Mouse (Mus musculus) lung, embryonic 15.5 days (tissue): ENCODE data around the gene Tmem117. TPM values are rescaled to one million over a fixed set of nuclear protein-coding genes. Genes with fewer than 3 reads are reported as not detected.

Experiments used
- ATAC-seq: fragments of 200-750 bp; cut with Nextera tagmentation; 2 replicates; pipeline ENCODE4 v1.8.0; 2017; ENCODE audit warnings: moderate number of reproducible peaks, borderline replicate concordance; ENCODE audit not compliant: low FRiP score, low TSS enrichment; ENCODE audit errors: extremely low read depth
- H3K27ac ChIP-seq: fragments of 300-500 bp; sonication (generic); 2 replicates; pipeline ENCODE4 v1.5.1; 2015; ENCODE audit warnings: moderate library complexity, mild to moderate bottlenecking, inconsistent platforms
- H3K27me3 ChIP-seq: fragments of 300-500 bp; sonication (generic); 2 replicates; pipeline ENCODE4 v1.6.1; 2015; ENCODE audit warnings: inconsistent platforms
- H3K36me3 ChIP-seq: fragments of 300-500 bp; sonication (generic); 2 replicates; pipeline ENCODE4 v1.6.1; 2015; ENCODE audit warnings: inconsistent platforms
- H3K4me1 ChIP-seq: fragments of 300-500 bp; sonication (generic); 2 replicates; pipeline ENCODE4 v1.6.1; 2015; ENCODE audit warnings: inconsistent platforms
- H3K4me2 ChIP-seq: fragments of 300-500 bp; sonication (generic); 2 replicates; pipeline ENCODE4 v1.6.1; 2015; ENCODE audit warnings: inconsistent platforms, mild to moderate bottlenecking, moderate library complexity
- H3K4me3 ChIP-seq: fragments of 300-500 bp; sonication (generic); 2 replicates; pipeline ENCODE4 v1.5.1; 2015; ENCODE audit warnings: mild to moderate bottlenecking, inconsistent platforms
- H3K9ac ChIP-seq: fragments of 300-500 bp; sonication (generic); 2 replicates; pipeline ENCODE4 v1.6.1; 2015; ENCODE audit warnings: inconsistent platforms
- H3K9me3 ChIP-seq: fragments of 300-500 bp; sonication (generic); 2 replicates; pipeline ENCODE4 v1.6.1; 2016; ENCODE audit warnings: inconsistent platforms
- WGBS: fragments of 180-500 bp; shearing (Covaris S2); methylation state at CpG from one replicate; pipeline ENCODE4 v1.1.7; 2015; 5-methylcytosine and 5-hydroxymethylcytosine counted together
- polyA plus RNA-seq: library from polyadenylated mRNA; unstranded; fragments of >200 nt; fragmentation: Nextera tagmentation; extraction: Ambion mirVana; gene quantifications from 2 replicates; pipeline ENCODE4 v1.2.1, GENCODE M21; 2015

The Tmem117 gene
- polyA plus RNA-seq, result 3.7 and 3.8 TPM in 2 replicates

DNA sequence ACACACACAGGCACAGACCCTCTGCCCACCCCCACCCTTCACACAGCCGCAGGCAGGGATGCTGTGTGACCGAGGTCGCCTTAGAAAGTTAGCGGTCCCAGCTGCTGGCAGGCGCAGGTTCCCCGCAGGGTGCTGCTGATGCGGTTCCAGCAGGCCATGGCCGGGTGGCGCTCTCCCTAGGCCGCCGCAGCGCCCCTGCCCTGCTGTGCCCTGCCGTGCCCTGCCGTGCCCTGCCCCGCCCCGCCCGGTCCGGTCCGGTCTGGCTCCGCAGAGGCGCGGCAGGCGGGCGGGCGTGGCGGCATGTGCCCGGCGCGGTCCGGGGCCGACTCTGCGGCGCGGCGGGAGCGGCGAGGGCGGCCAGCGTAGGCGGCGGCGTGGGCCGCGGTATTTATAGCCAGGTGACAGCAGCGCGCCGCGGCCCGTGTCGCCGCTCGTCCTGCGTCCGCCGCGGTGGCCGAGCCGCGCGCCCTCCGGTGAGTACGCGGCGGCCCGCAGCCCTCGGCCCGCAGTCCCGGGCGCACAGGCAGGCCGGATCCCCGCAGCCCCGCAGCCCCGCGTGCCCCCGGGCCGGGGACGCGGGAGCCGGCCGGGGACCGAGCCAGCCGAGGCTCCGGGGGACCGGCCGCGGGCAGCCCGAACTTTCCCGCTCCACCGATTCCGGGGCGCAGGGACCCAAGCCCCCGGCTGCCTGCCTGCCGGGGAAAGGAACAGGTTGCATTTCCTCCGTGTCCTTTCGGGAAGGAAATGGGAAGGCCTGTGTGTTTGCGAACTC, at the start of gene Tmem117:
Gene Tmem117 (plus strand): TSS at position 403 of the 772 bp plus-strand sequence.
- no peaks in the 10 kb centered on the region for H3K36me3 ChIP-seq
- H3K27me3 ChIP-seq, result peaks cover 27% of the 10 kb centered on the region
- WGBS, result under 1% methylated on average over 67 of the region's 96 CpGs
- H3K9me3 ChIP-seq, result no peaks in the 10 kb centered on the region
- no peaks in the 10 kb centered on the region for H3K4me1 ChIP-seq
- peak within 1 kb of the TSS; percentile 94 for H3K4me2 ChIP-seq
- peak within 1 kb of the TSS; percentile 41 for H3K9ac ChIP-seq
- ATAC-seq, result peak; percentile 81
- peak within 1 kb of the TSS; percentile 53 for H3K4me3 ChIP-seq
- H3K27ac ChIP-seq, result no peak within 1 kb of the TSS

DNA sequence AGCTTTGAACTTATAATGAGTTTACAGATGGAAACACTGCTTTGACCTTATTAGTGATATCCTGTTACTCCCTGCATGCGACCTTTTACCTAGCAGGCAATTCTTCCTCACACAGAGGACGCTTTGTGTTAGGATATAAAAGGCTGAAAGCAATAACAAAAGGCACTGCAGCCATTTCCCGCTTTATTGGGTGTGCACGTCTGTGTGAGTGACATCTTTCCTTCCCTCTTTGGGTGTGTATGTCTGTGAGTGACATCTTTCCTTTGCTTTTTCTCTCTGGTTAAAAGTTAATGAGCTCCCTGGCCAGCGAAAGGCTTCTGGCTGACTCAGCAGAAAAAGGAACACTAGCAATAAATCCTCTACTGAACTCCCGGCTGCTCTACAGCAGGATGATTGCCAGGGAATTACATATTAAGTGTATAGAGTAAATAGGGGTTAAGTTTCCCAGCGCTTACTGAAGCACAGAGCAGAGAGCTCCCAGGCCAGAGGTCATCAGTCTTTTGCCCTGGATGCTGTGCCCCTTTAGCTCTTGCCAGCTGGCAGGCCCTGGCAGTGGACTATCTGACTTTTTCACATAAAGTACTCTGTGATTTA, 46.9 kb upstream of the Tmem117 start:
- H3K9me3 ChIP-seq, result no peaks in the 10 kb centered on the region
- WGBS, result 63% methylated on average over 7 of the region's 7 CpGs
- H3K36me3 ChIP-seq, result peaks cover 67% of the 10 kb centered on the region
- H3K4me2 ChIP-seq, result no peak overlapping the region
- ATAC-seq, result no peak
- H3K4me3 ChIP-seq, result no peak overlapping the region
- H3K9ac ChIP-seq, result no peak overlapping the region
- H3K27me3 ChIP-seq, result no peaks in the 10 kb centered on the region
- H3K27ac ChIP-seq, result no peak overlapping the region
- no peaks in the 10 kb centered on the region for H3K4me1 ChIP-seq

- Histone ChIP-seq H3K36me3 (peaks cover 67% of the 10 kb centered on the region), H3K9ac (no peak overlapping the region), H3K27me3 (no peaks in the 10 kb centered on the region), H3K27ac (no peak overlapping the region), H3K4me2 (no peak overlapping the region), H3K4me3 (no peak overlapping the region), H3K9me3 (no peaks in the 10 kb centered on the region), H3K4me1 (peaks cover 4% of the 10 kb centered on the region; the same call in 1 of the 2 replicates)
- WGBS, result 88% methylated on average over 10 of the region's 10 CpGs
- ATAC-seq, result no peak
Observed at GRCm38 (mm10) chr15:94583153-94583552, 45.9 kb upstream of the Tmem117 start.

DNA sequence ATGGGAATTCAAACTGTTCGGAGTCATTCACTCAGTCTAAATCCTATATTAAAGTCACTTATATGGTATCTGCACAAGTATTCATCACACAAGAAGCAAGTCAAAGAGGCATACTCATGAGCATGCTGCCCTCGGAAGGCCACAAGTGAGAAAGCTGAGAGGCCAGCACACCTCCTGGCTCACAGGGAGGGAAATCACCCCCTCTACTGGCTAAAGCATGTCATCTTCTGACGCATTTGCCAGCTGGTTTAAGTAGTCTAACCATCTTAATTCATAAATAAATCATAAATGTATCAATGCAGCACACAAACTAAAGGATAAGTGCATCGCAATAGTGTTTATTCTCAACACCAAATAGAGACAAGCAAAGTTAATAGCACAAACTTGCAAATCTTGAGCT, 44.3 kb upstream of the Tmem117 start:
- Histone ChIP-seq H3K4me3 (no peak overlapping the region), H3K9ac (no peak overlapping the region), H3K36me3 (peaks cover 61% of the 10 kb centered on the region), H3K4me2 (no peak overlapping the region), H3K27ac (no peak overlapping the region), H3K4me1 (peaks cover 11% of the 10 kb centered on the region; the same call in 1 of the 2 replicates), H3K27me3 (no peaks in the 10 kb centered on the region), H3K9me3 (no peaks in the 10 kb centered on the region)
- 79% methylated on average over 4 of the region's 4 CpGs for WGBS
- ATAC-seq, result no peak

DNA sequence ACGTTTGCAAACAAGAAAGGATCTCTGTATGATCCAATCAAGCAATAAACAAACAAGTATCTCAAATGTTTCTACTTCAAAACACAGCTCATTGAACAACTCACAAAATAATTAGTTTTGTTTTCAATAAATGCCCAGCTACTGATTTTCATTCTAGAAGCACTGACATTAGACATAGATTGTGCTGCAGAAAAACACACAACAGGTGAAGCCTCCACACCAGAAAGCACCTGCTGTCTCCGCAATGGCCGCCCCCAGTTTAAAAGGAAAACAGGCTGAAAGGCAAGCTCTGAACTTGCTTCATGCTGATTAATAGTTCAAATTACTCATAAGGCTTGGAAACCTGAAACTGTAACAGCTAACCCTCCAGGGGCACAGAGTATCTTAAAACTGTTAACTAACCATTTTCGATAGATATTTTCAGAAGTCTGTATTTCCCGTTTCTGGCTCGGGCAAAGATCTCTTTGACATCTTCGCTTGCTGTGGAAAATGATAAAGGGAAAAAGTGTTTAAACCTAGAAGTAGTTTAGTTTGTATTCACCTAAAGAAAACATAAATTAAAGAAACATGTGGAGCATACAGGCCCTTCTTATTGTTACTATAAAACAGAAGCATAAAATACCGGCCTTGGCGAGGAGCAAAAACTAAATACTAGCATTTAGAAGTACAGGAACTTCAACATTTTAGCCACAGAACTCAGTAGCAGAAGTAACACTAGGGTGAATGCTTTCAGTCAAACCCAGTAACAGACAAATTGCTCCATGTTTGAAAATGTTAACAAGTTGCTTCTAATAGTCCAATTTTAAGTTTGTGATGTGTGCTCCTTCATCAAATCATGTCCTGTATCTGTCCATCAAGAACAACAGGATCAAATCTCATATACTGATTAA, 41.0 kb upstream of the Tmem117 start:
- Histone ChIP-seq H3K9me3 (no peaks in the 10 kb centered on the region), H3K4me2 (peak overlapping the region; percentile 73), H3K27me3 (no peaks in the 10 kb centered on the region), H3K36me3 (peaks cover 30% of the 10 kb centered on the region), H3K4me3 (peak overlapping the region; percentile 75; the same call in 1 of the 2 replicates), H3K9ac (no peak overlapping the region; the same call in 1 of the 2 replicates), H3K27ac (no peak overlapping the region), H3K4me1 (peaks cover 11% of the 10 kb centered on the region; the same call in 1 of the 2 replicates)
- no peak for ATAC-seq
- 82% methylated on average over 9 of the region's 9 CpGs for WGBS

DNA sequence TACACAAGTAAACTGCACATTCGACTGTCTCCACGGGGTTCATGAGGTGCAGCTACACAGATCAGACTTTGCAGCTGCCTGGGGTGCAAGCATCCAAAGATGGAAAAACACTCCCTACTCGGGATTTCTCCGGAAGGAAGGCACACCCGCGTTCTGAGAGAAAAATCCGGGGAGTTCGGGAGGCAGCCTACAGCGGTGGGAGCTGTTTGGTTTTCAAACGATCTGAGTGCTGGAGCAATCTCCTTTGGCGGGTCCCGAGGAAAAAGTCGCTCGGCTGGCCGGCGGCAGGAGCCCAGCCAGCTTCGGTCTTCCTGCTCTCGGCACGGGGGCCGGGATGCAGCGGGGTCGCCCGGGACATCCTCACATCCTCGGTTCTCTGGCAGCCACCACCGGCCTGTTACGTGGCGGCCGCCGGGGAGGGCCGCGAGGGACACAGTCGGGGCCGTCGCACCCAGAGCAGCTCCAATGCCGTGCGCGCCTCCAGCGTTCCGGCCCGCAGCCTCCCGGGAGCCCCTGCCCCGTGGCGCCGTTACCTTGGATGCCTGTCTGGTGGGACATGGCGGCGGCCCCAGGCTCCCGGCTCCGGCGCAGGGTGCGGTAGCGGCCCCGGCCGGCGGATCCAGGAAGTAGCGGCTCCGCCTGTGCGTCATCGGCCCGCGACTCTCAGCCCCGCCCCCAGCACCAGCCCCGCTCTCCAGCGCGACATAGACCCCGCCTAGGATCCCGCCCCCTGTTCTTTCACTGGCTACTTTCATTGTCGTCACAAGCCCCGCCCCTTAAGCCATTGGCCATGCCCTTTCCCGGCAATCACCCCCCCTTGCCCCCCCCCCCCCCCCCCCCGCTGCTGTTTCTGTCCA, 39.6 kb upstream of the Tmem117 start, which contains the start of gene Twf1:
Gene Twf1 (minus strand): TSS at position 671 of the 857 bp plus-strand sequence.
- peak within 1 kb of the TSS; percentile 87 for H3K9ac ChIP-seq
- H3K27ac ChIP-seq, result peak within 1 kb of the TSS; percentile 38
- under 1% methylated on average over 62 of the region's 70 CpGs for WGBS
- H3K36me3 ChIP-seq, result peaks cover 16% of the 10 kb centered on the region
- peak within 1 kb of the TSS; percentile 73 for H3K4me2 ChIP-seq
- H3K27me3 ChIP-seq, result no peaks in the 10 kb centered on the region
- peak; percentile 100 for ATAC-seq
- H3K4me3 ChIP-seq, result peak within 1 kb of the TSS; percentile 75
- H3K4me1 ChIP-seq, result peaks cover 11% of the 10 kb centered on the region; the same call in 1 of the 2 replicates
- no peaks in the 10 kb centered on the region for H3K9me3 ChIP-seq

DNA sequence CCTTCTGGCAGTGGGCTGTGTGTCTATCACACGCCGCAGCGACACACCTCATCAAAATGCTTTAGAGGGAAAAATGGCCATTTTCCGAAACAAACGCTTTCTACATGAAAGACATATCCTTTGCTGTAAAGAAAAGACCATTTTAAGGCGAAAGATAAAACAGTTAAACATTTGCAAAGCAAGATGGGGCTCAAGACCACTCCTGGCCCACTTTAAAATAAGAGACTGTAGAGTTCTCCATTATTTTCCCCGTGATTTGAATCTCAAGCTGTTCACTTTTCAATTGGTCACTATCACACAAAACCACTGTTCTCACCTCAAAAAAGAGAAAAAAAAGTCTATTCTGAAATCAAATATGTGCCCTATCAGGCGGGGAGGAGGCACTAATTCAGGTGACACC, 38.9 kb upstream of the Tmem117 start:
- Histone ChIP-seq H3K27ac (no peak overlapping the region), H3K36me3 (peaks cover 10% of the 10 kb centered on the region), H3K9me3 (no peaks in the 10 kb centered on the region), H3K4me1 (peaks cover 11% of the 10 kb centered on the region; the same call in 1 of the 2 replicates), H3K27me3 (no peaks in the 10 kb centered on the region), H3K4me2 (peak overlapping the region; percentile 54), H3K4me3 (peak overlapping the region; percentile 75), H3K9ac (no peak overlapping the region)
- ATAC-seq, result peak; percentile 1; the same call in 1 of the 2 replicates
- WGBS, result 6% methylated on average over 8 of the region's 8 CpGs

- Histone ChIP-seq H3K27me3 (no peaks in the 10 kb centered on the region), H3K9ac (no peak overlapping the region), H3K36me3 (no peaks in the 10 kb centered on the region), H3K4me1 (peaks cover 11% of the 10 kb centered on the region; the same call in 1 of the 2 replicates), H3K9me3 (no peaks in the 10 kb centered on the region), H3K4me2 (no peak overlapping the region), H3K27ac (no peak overlapping the region), H3K4me3 (no peak overlapping the region)
- ATAC-seq, result no peak
- WGBS, result 81% methylated on average over 4 of the region's 4 CpGs
Observed at GRCm38 (mm10) chr15:94591356-94591755, 37.7 kb upstream of the Tmem117 start.

- Histone ChIP-seq H3K27me3 (no peaks in the 10 kb centered on the region), H3K4me3 (no peak overlapping the region), H3K4me2 (no peak overlapping the region), H3K9ac (no peak overlapping the region), H3K9me3 (no peaks in the 10 kb centered on the region), H3K27ac (no peak overlapping the region), H3K4me1 (peaks cover 3% of the 10 kb centered on the region; the same call in 1 of the 2 replicates), H3K36me3 (no peaks in the 10 kb centered on the region)
- 84% methylated on average over 1 of the region's 1 CpGs for WGBS
- ATAC-seq, result no peak
Observed at GRCm38 (mm10) chr15:94593586-94593985, 35.4 kb upstream of the Tmem117 start.

GRCm38 (mm10) chr15:94600145-94600707, 28.8 kb upstream of the Tmem117 start:
- Histone ChIP-seq H3K9me3 (no peaks in the 10 kb centered on the region), H3K27me3 (no peaks in the 10 kb centered on the region), H3K27ac (no peak overlapping the region), H3K4me2 (no peak overlapping the region), H3K9ac (no peak overlapping the region), H3K4me1 (no peaks in the 10 kb centered on the region), H3K4me3 (no peak overlapping the region), H3K36me3 (no peaks in the 10 kb centered on the region)
- ATAC-seq, result no peak
- 61% methylated on average over 11 of the region's 11 CpGs for WGBS
